Mouse (Mus musculus) mature B cell (primary cell): ENCODE measurements around the gene Nfix.

Experiments used
- in situ Hi-C: fragments of 300-500 bp; cut with MboI; formaldehyde crosslinking; loops from 2 replicates; pipeline ENCODE4 v1.14.3; 2019

Nfix gene

GRCm38 (mm10) chr8:84782680-84783079 lies 17.5 kb downstream of the Nfix start:
- in situ Hi-C loops = no loop called here

- in situ Hi-C loops = no loop called here
Measured at GRCm38 (mm10) chr8:84781686-84782505, 18.2 kb downstream of the Nfix start.

GRCm38 (mm10) chr8:84780949-84781680 lies 19.0 kb downstream of the Nfix start:
- in situ Hi-C loops = no loop called here

- in situ Hi-C loops = no loop called here
Measured at GRCm38 (mm10) chr8:84780225-84780555, 20.0 kb downstream of the Nfix start.

- in situ Hi-C loops = no loop called here
Measured at GRCm38 (mm10) chr8:84779519-84780224, 20.5 kb downstream of the Nfix start.

- in situ Hi-C loops = no loop called here
Measured at GRCm38 (mm10) chr8:84778638-84779380, 21.3 kb downstream of the Nfix start.

GRCm38 (mm10) chr8:84777899-84778637 lies 22.1 kb downstream of the Nfix start:
- in situ Hi-C loops = no loop called here

- in situ Hi-C loops = no loop called here
Measured at GRCm38 (mm10) chr8:84776569-84776968, 23.6 kb downstream of the Nfix start.

- in situ Hi-C loops = no loop called here
Measured at GRCm38 (mm10) chr8:84775621-84776113, 24.5 kb downstream of the Nfix start.

GRCm38 (mm10) chr8:84775105-84775591 lies 25.0 kb downstream of the Nfix start:
- in situ Hi-C loops = no loop called here

- in situ Hi-C loops = no loop called here
Measured at GRCm38 (mm10) chr8:84774473-84774911, 25.7 kb downstream of the Nfix start.

GRCm38 (mm10) chr8:84773833-84774232 lies 26.3 kb downstream of the Nfix start:
- in situ Hi-C loops = no loop called here

- in situ Hi-C loops = no loop called here
Measured at GRCm38 (mm10) chr8:84773304-84773703, 26.8 kb downstream of the Nfix start.

- in situ Hi-C loops = no loop called here
Measured at GRCm38 (mm10) chr8:84772628-84773027, 27.5 kb downstream of the Nfix start.

GRCm38 (mm10) chr8:84771941-84772378 lies 28.2 kb downstream of the Nfix start:
- in situ Hi-C loops = no loop called here

GRCm38 (mm10) chr8:84771000-84771687 lies 29.0 kb downstream of the Nfix start:
- in situ Hi-C loops = no loop called here

GRCm38 (mm10) chr8:84770100-84770953 lies 29.8 kb downstream of the Nfix start:
- in situ Hi-C loops = no loop called here

- in situ Hi-C loops = no loop called here
Measured at GRCm38 (mm10) chr8:84769324-84769723, 30.8 kb downstream of the Nfix start.
